Mouse (Mus musculus): ENCODE results near the gene Aebp1.

Aebp1 gene

GRCm38 (mm10) chr11:5893807-5894206 lies 32.1 kb downstream of the Aebp1 start:
- no peak for DNase-seq (ENCODE audit: low spot score in 2 of 2)

- DNase-seq (ENCODE audit: low spot score in 2 of 2), result no peak
Observed at GRCm38 (mm10) chr11:5897230-5897629, 35.5 kb downstream of the Aebp1 start.

GRCm38 (mm10) chr11:5897839-5898238 lies 36.1 kb downstream of the Aebp1 start:
- no peak for DNase-seq (ENCODE audit: low spot score in 2 of 2)

DNA sequence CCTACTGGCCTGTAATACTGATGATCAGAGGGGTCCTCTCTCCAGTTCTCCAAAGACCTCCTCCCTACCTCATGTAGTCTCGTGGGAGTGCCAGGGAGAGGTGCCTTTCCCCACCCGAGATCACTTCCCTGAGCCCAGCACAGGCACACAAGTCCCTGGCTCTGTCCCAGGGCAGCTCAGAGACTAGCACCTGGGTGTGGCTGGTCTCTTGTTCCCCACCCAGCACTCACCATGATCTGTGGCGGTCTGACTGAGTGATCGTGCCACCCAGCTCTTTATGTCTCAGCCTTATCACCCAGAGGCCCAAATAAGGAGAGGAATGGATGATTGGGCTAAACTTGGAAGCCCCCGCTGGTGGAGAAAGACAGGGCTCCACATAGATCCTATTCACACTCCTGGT lies 36.8 kb downstream of the Aebp1 start, which contains the start of gene Myl7:
Gene Myl7, minus strand, starts transcription at position 252 of the 400 bp plus-strand sequence.
- no peak for DNase-seq (ENCODE audit: low spot score in 2 of 2)

DNA sequence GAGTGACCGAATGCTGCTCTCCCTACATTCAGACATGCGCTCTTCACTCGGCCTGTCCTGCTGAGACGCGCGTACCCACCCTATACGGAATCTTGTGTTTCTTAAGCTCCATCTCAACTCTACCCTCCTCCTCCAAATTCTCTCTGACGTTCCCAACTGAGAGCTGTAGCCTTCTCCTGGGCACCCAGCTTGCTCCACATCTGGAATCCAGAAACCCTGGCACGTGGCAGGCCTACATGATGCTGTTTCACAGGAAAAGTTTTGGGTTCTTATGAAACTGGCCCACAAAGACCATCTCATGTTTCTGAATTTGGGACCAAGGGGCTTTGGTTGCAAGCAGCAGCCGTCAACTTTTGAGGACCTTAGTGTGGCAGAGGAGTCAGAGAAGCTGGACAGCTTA lies 37.5 kb downstream of the Aebp1 start:
- no peak for DNase-seq (ENCODE audit: low spot score in 2 of 2)

- DNase-seq (ENCODE audit: low spot score in 2 of 2), result no peak
Observed at GRCm38 (mm10) chr11:5901320-5901719, 39.6 kb downstream of the Aebp1 start.

DNA sequence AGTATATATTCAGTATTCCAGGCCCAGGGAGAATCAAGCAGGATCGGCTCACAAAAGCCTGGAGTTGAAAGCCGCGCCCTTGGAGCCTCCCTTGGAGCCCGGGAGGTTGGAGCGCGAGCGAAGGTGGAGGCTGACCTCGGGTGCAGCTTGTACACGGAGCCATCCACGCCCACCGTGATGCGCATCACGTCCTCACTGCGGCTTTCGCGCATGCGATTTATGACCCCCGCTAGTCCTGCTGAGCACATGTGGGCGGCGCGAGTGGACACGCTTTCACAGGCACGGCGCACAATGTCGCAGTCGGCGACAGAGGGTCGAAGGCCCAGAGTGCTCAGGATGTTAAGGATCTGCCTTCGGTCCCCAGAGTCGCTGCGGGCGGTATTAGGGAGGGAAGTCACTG lies 40.2 kb downstream of the Aebp1 start:
- peak in 1 of 2 experiments; percentile 65 for DNase-seq (ENCODE audit: low spot score in 2 of 2)

DNA sequence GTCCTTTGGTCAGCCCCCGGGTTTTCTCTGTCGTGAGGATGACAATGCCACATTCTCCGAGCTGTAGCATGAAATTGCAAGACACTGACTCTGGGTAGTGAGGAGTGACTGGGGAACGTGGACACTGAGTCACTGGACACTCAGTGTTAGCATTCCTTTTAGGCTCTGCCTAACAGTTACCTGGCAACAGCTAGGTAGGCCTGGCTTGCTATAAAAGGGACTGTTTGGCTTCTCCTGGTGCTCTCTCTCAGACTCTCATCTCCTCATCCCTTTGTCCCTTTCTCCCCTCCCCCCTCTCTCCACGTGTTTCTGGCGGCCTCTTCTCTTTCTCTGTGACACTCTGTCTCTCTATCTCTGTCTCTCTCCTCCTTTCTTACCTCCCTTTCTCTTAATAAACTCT lies 40.6 kb downstream of the Aebp1 start:
- DNase-seq (ENCODE audit: low spot score in 2 of 2), result no peak

DNA sequence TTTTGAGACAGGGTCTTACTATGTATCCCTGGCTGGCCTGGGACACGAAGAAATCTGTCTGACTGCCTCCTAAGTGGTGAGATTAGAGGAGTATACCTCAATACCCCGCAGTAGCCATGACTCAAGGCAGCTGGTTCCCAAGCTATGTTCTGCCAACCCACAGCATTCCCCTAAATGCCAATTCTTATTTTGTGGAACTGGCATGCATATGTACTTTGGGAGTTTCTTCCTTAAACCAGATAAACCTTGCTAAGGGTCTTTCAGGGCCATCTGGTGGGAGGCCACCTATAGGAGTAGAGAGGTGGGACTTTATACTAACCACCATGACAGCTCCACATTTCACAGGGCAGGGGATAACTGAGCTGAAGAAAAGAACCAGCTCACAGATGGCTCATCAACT lies 42.1 kb downstream of the Aebp1 start:
- DNase-seq (ENCODE audit: low spot score in 2 of 2), result no peak

- no peak for DNase-seq (ENCODE audit: low spot score in 2 of 2)
Observed at GRCm38 (mm10) chr11:5904357-5904756, 42.6 kb downstream of the Aebp1 start.

- DNase-seq (ENCODE audit: low spot score in 2 of 2), result no peak
Observed at GRCm38 (mm10) chr11:5904871-5905270, 43.1 kb downstream of the Aebp1 start.

- DNase-seq (ENCODE audit: low spot score in 2 of 2), result peak in 1 of 2 experiments; percentile 20
Observed at GRCm38 (mm10) chr11:5905778-5906518, 44.2 kb downstream of the Aebp1 start.

GRCm38 (mm10) chr11:5907096-5907495 lies 45.3 kb downstream of the Aebp1 start:
- no peak for DNase-seq (ENCODE audit: low spot score in 2 of 2)

- DNase-seq (ENCODE audit: low spot score in 2 of 2), result no peak
Observed at GRCm38 (mm10) chr11:5908642-5909041, 46.9 kb downstream of the Aebp1 start.

DNA sequence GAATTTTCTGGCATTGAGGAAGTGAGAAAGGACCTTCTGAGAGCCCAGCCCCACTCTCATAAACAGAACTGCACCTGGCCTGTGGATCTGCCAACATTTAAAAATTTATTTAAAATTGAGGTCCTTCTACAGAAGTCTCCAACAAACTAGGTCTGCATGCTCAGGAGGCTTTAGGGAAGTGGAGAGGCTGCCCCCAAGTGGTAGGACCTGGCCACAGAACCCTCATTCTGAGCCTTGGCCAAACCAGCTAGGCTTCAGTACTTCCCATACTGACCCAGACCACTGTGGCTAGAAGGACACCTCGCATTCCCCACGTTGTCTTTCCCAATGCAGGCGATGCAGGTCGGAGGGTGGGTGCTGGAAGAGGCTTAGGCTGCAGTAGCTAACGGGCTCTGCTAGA lies 50.9 kb downstream of the Aebp1 start:
- peak in 1 of 2 experiments; percentile 61 for DNase-seq (ENCODE audit: low spot score in 2 of 2)

DNA sequence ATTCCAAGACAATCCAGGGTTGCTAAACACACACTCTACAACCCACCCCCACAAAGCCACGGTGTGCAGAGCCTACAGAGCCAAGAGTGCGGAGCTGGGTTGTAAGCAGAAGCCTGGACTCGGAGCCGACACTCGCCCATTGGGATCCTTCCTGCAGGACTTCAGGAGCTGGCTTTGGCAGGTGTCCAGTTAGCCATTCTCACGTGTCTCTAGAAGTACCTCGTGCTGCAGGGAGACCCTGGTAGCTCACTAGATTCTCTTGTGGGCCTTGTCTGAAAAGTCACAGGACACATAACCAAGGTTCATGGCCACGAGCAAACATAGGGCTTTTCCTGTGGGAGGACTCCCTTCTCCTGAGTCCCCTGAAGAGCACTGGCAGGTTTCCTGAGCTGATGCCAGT lies 51.5 kb downstream of the Aebp1 start:
- DNase-seq (ENCODE audit: low spot score in 2 of 2), result no peak

DNA sequence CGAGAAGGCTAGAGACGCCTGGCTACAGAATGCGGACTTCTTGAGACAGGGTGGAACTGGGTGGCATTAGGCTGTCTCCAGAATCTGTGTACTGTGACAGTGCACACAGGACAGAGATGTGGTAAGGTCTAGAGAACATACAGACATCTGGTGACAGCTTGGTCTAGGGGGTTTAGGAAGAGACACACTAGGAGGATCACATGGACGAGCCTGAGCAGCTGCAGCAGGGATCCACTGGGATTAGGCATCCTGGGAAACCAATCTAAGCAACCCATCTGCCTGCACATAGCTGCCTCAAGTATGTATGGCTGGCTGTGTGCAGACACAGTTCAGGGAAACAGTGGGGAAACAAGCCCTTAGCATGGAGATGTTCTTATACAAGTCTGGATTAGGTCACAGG lies 52.2 kb downstream of the Aebp1 start:
- no peak for DNase-seq (ENCODE audit: low spot score in 2 of 2)

- no peak for DNase-seq (ENCODE audit: low spot score in 2 of 2)
Observed at GRCm38 (mm10) chr11:5914940-5915339, 53.2 kb downstream of the Aebp1 start.

DNA sequence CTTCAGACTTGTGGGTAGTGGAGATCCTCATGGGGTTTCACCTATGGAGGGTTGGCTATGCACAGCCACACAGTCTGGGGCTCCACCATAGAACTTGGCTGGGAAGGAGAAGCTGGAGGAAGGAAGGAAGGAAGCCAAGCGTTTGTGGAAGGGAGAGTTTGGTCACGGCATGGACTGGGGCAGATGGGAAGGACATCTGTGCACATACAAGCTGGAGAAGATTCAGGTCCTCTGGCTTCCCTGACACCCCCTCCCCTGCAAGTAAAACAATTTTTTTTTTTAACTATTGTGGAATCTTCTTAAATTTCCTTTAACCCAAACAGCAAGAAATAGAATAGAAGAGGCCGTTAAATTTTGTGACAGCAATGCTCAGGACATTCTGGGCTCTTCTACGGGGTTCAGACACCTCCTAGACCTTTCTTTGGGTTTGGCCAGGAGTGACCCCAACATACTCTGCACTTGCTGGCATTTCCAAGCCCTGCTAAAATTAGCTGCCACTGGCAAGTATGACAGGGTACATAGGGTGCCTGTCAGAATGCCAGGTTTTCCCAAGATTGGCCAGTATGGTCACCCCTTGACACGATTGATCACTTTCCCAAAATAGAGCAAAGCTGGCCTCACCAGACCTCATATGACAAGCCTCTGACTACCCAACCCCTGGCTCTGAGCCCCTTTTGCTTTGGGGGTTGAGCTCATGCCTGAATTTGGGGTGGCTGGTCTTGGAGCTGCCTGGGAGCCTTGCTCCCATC lies 53.9 kb downstream of the Aebp1 start:
- DNase-seq (ENCODE audit: low spot score in 2 of 2), result no peak

- DNase-seq (ENCODE audit: low spot score in 2 of 2), result no peak
Observed at GRCm38 (mm10) chr11:5916178-5916548, 54.4 kb downstream of the Aebp1 start.

DNA sequence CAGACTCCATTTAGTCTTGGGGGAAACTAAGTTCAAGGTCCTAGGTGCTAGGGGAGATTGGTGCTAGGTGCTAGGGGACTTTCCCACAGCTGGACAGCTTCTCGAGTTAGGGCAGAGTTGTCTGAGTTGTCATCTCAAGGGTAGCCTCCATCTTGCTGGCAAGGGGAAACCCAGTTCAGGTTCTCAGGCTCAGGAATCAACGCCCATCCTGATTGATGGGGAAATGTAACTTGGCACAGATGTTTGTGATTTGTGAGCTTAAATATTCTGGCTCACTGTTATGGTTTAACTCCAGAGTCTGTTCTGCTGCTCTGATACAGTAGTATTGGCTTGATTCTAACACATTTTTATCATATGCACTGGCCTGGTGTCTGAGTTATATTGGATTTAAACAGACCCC lies 56.4 kb downstream of the Aebp1 start:
- DNase-seq (ENCODE audit: low spot score in 2 of 2), result no peak

- DNase-seq (ENCODE audit: low spot score in 2 of 2), result no peak
Observed at GRCm38 (mm10) chr11:5919606-5920005, 57.9 kb downstream of the Aebp1 start.

- DNase-seq (ENCODE audit: low spot score in 2 of 2), result no peak
Observed at GRCm38 (mm10) chr11:5920323-5920960, 58.7 kb downstream of the Aebp1 start.

Data from cerebellum, postnatal 4 days (tissue).